Mouse (Mus musculus) kidney, postnatal 4 days (tissue): ENCODE measurements around the gene Sumo3.
A peak's percentile ranks its signal among the peaks of the same experiment; 100 is the strongest.

ENCODE experiments used
- DNase-seq, 2 experiments: peaks; one replicate each; pipeline ENCODE4 v3.0.0; 2021; ENCODE audit warnings: mixed read lengths in 2 of 2

The Sumo3 gene

GRCm38 (mm10) chr10:77605908-77606826, at the start of gene Sumo3, which contains the start of gene Gm49325:
Gene Sumo3 (plus strand): TSS chr10:77606097.
Gene Gm49325 (plus strand): TSS chr10:77606197.
- peak; percentile 99 for DNase-seq

GRCm38 (mm10) chr10:77556631-77557030, 49.3 kb upstream of the Sumo3 start:
- no peak for DNase-seq

- DNase-seq: peak in 1 of 2 experiments; percentile 19
Measured at GRCm38 (mm10) chr10:77557641-77558040, 48.3 kb upstream of the Sumo3 start.

- no peak for DNase-seq
Measured at GRCm38 (mm10) chr10:77560090-77560489, 45.8 kb upstream of the Sumo3 start.

- no peak for DNase-seq
Measured at GRCm38 (mm10) chr10:77560830-77561229, 45.1 kb upstream of the Sumo3 start.

GRCm38 (mm10) chr10:77561508-77561907, 44.4 kb upstream of the Sumo3 start:
- DNase-seq: no peak

- DNase-seq: no peak
Measured at GRCm38 (mm10) chr10:77565005-77565404, 40.9 kb upstream of the Sumo3 start.

- DNase-seq: peak; percentile 94 to 95
Measured at GRCm38 (mm10) chr10:77566651-77567050, 39.2 kb upstream of the Sumo3 start.

- DNase-seq: no peak
Measured at GRCm38 (mm10) chr10:77569481-77569880, 36.4 kb upstream of the Sumo3 start.

GRCm38 (mm10) chr10:77569973-77570658, 35.8 kb upstream of the Sumo3 start:
- DNase-seq: peak in 1 of 2 experiments; percentile 50

GRCm38 (mm10) chr10:77572225-77572624, 33.7 kb upstream of the Sumo3 start:
- peak in 1 of 2 experiments; percentile 32 for DNase-seq

GRCm38 (mm10) chr10:77573162-77573561, 32.7 kb upstream of the Sumo3 start:
- no peak for DNase-seq

GRCm38 (mm10) chr10:77580027-77580920, 25.6 kb upstream of the Sumo3 start:
- no peak for DNase-seq

- DNase-seq: no peak
Measured at GRCm38 (mm10) chr10:77581023-77581407, 24.9 kb upstream of the Sumo3 start.

- DNase-seq: peak; percentile 97 to 98
Measured at GRCm38 (mm10) chr10:77581408-77582284, 24.3 kb upstream of the Sumo3 start, which contains the start of gene Pttg1ip. Gene Pttg1ip (plus strand): TSS chr10:77581720.

GRCm38 (mm10) chr10:77582285-77582618, 23.6 kb upstream of the Sumo3 start:
- DNase-seq: no peak

GRCm38 (mm10) chr10:77583795-77584422, 22.0 kb upstream of the Sumo3 start:
- DNase-seq: peak in 1 of 2 experiments; percentile 39

- DNase-seq: no peak
Measured at GRCm38 (mm10) chr10:77586637-77587036, 19.3 kb upstream of the Sumo3 start.

- DNase-seq: no peak
Measured at GRCm38 (mm10) chr10:77587091-77587775, 18.7 kb upstream of the Sumo3 start.

GRCm38 (mm10) chr10:77588036-77588435, 17.9 kb upstream of the Sumo3 start:
- DNase-seq: no peak

GRCm38 (mm10) chr10:77589117-77589516, 16.8 kb upstream of the Sumo3 start:
- no peak for DNase-seq
